Mouse (Mus musculus) cortical plate, adult 2 months (tissue): ENCODE results near the gene Tmem25. TPM values are rescaled to one million over a fixed set of nuclear protein-coding genes. Genes with fewer than 3 reads are reported as not detected.
A peak's percentile ranks its signal among the peaks of the same experiment; 100 is the strongest.
"Not testable (repeated sequence)": the region's sequence is repeated elsewhere in the genome, so short reads cannot be mapped to it uniquely, and the experiment has no call there.

Source experiments
- H3K27ac ChIP-seq: fragments of 200-500 bp; 2 replicates; pipeline ENCODE4 v1.5.1; 2012; ENCODE audit warnings: low read length, control low read depth, inconsistent platforms; ENCODE audit not compliant: insufficient read depth
- H3K4me1 ChIP-seq: fragments of 200-500 bp; 2 replicates; pipeline ENCODE4 v1.6.1; 2011; ENCODE audit warnings: low read length; ENCODE audit not compliant: control insufficient read depth, insufficient read depth
- H3K4me3 ChIP-seq: fragments of 200-500 bp; 2 replicates; pipeline ENCODE4 v1.5.1; 2011; ENCODE audit warnings: mild to moderate bottlenecking, low read length, control low read depth; ENCODE audit not compliant: insufficient read depth
- CTCF ChIP-seq: fragments of 200-500 bp; IDR thresholded peaks from 2 replicates; pipeline ENCODE4 v1.5.1; 2011; ENCODE audit warnings: mild to moderate bottlenecking, control low read depth, low read length; ENCODE audit not compliant: insufficient read depth; ENCODE audit errors: extremely low read depth
- POLR2A ChIP-seq: fragments of 200-500 bp; IDR thresholded peaks from 2 replicates; pipeline ENCODE4 v1.6.1; 2011; ENCODE audit warnings: mild to moderate bottlenecking, low read length, control low read depth; ENCODE audit not compliant: insufficient read depth; ENCODE audit errors: extremely low read depth
- polyA plus RNA-seq: library from polyadenylated mRNA; depleted of rRNA; stranded (reverse); fragments of >200 nt; gene quantifications from 2 replicates; pipeline ENCODE4 v1.2.3, GENCODE M21; 2012

Gene Tmem25
- polyA plus RNA-seq, 1 experiment, result 111 TPM

DNA sequence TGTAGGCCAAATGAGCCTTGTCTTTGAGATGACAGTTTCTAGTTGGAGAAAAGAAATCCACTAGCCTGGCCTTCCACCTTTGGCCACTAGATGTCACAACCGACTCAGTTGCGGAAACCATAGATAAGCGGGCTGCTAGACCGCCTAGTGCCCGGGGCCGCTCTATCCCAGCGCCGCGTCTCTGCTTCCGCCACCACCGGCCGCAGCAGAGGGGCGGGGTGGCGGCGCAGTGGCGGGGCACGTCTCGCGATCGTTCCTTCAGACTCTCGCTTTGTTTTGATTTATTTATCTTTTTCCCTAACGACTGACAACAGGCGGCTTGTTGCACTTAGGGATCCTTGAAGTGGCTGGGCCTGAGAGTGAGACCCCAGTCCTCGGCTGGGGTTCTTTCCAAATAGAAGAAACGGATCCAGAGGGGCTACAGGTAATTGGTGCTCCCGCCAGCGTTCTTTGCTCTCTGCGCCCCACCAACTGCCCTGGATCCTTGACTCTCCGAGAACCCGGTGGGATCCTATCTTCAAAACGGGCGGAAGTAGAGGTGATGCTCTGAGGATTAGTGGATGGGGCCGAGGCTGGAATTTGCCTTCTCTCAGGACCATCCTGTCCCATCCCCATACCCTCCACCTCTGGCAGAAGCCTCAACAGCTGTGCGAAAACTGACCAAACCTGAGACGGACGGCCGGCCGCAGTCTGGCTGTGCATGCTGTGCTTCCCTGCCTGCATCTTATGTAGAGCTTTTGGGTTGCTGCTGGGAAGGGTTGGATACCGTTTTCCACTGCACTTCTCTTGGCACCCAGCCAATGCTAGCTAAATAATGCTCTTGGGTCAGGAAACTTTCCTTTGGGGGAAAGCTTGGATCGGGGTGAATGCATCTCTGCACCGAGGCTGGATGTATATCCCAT is 26.1 kb downstream of the Tmem25 start:
- TF ChIP-seq POLR2A (peak; percentile 53; the same call in 1 of the 2 replicates), CTCF (peak; percentile 71)
- H3K4me3 ChIP-seq, result peak overlapping the region; percentile 86
- H3K27ac ChIP-seq, result peak overlapping the region; percentile 20
- H3K4me1 ChIP-seq, result no peaks in the 10 kb centered on the region; the same call in 1 of the 2 replicates

DNA sequence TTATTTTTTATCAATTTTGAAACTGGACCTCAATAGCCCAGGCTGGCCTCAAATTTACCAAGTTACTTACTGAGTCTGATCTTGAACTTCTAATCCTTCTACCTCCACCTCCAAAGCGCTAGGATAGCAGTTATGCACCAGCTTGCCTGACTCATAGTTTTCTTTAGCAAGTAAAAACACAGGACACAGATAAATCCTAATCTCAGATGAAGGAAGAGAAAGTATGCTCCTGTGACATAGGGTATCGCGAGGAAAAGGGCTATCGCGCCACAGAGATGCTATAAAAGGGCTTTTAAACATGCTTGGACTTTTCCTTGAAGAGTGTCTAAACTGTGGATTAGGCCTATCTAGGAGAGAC is 26.7 kb downstream of the Tmem25 start:
- Histone ChIP-seq H3K4me3 (peak overlapping the region; percentile 86; the same call in 1 of the 2 replicates), H3K4me1 (no peaks in the 10 kb centered on the region; the same call in 1 of the 2 replicates), H3K27ac (no peak overlapping the region)
- no peak for TF ChIP-seq CTCF
- TF ChIP-seq POLR2A, result no peak

DNA sequence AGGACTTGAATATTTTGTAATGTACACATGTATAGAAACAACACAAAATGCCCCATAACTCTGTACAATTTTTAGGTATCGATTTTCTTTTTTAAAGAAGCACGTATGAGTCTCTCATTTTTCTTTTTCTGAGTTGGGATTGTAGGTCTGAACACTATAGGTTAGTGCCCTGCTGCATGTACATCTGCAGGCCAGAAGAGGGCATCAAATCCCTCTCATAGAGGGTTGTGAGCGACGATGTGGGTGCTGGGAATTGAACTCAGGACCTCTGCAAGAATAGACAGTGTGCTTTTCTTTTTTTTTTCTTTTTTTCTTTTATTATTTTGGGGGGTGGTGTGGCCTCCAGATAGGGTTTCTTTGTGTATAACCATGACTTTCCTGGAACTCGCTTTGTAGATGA is 27.7 kb downstream of the Tmem25 start:
- Histone ChIP-seq H3K27ac (no peak overlapping the region), H3K4me3 (no peak overlapping the region), H3K4me1 (no peaks in the 10 kb centered on the region; the same call in 1 of the 2 replicates)
- no peak for TF ChIP-seq CTCF
- no peak for TF ChIP-seq POLR2A

DNA sequence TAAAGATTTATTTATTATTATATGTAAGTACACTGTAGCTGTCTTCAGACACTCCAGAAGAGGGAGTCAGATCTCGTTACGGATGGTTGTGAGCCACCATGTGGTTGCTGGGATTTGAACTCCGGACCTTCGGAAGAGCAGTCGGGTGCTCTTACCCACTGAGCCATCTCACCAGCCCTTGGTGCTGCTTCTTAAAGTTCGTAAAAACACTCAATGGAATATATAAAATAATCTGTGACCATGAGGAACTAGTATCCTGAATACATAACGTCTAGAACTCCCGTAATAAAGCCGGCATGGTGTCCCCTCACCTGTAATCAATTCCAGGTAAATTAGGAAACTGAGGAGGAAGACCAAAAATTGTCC is 31.1 kb downstream of the Tmem25 start:
- not testable (repeated sequence) for H3K27ac ChIP-seq, H3K4me1 ChIP-seq
- peak overlapping the region; percentile 87; the same call in 1 of the 2 replicates for H3K4me3 ChIP-seq

DNA sequence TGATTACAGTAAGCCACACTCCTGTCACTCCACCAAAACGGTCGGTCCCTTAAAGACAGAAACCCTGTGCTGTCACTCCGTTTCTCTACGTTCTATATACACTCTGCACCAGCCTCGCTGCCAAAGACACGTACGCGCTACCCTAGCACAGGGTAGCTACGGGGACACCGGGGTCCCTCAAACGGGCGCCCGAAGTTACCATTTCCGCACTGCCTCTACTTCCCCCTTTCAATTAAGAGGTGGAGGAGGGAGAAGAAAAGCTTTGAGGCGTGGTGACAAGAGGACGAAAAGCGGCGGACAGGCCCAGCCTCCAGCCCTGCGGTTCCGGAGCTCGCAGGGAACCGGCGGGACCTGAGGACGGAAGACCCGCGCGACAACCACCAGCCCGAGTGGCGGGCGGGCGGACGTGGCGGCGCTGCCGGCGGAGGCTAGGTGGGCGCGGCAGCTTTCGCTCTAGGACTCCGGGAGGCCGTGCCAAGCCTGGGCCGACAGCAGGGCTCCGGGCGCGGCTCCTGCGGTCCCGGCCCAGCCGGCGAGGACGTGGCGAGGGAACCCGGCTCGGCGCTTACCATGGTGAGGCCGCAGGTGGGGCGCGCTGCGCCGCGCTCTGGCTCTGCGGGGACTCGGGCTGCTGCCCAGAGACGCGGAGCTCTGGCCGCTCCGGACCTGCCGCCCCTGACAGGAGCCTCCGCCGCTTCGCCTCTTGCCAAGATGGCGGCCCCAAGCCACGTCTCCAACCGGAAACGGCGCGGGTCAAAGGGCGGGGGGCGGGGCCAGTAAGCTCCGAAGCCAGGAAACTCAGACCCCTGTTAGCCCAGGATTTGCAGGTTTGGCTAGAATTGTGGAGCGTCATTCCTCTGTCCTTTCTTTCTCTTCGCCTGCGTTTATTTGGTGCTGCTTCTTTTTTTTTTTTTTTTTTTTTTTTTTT is 31.7 kb downstream of the Tmem25 start, which contains the start of the genes Arcn1 and Ift46:
Gene Arcn1, minus strand, starts transcription at position 745 of the 928 bp plus-strand sequence.
Gene Ift46, plus strand, starts transcription at position 808 of the 928 bp plus-strand sequence.
- H3K4me1 ChIP-seq, result peaks cover 1% of the 10 kb centered on the region; the same call in 1 of the 2 replicates
- H3K27ac ChIP-seq, result peak within 1 kb of the TSS; percentile 89
- TF ChIP-seq CTCF, result no peak
- peak; percentile 66 for TF ChIP-seq POLR2A
- peak within 1 kb of the TSS; percentile 87 for H3K4me3 ChIP-seq

GRCm38 (mm10) chr9:44760873-44761272 is 38.2 kb downstream of the Tmem25 start:
- H3K4me1 ChIP-seq, result peaks cover 1% of the 10 kb centered on the region; the same call in 1 of the 2 replicates
- no peak overlapping the region for H3K27ac ChIP-seq
- H3K4me3 ChIP-seq, result no peak overlapping the region
- TF ChIP-seq CTCF (no peak), POLR2A (no peak)

DNA sequence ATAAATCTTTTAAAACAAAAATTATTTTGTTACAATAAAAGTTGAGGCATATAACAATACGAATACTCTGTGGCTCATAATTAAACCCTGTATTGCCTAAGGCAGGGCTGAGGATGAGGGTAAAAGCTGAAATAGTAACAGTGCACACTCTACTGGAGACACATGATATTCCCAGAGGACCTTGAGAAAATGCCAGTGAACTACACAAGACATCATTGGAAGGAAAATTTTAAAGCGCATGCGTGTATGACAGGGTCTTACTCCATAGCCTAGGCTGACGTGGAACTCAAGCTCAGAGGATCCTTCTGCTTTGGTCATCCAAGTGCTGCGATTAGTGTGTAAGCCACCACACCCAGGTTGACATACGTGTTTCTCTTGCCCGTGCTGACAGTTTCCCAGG is 50.6 kb downstream of the Tmem25 start:
- Histone ChIP-seq H3K4me1 (0 out of 2 replicates have a peak, but pooled peaks cover 1% of the 10 kb centered on the region), H3K27ac (no peak overlapping the region), H3K4me3 (no peak overlapping the region)
- TF ChIP-seq CTCF, result peak; percentile 2; the same call in 1 of the 2 replicates
- no peak for TF ChIP-seq POLR2A

DNA sequence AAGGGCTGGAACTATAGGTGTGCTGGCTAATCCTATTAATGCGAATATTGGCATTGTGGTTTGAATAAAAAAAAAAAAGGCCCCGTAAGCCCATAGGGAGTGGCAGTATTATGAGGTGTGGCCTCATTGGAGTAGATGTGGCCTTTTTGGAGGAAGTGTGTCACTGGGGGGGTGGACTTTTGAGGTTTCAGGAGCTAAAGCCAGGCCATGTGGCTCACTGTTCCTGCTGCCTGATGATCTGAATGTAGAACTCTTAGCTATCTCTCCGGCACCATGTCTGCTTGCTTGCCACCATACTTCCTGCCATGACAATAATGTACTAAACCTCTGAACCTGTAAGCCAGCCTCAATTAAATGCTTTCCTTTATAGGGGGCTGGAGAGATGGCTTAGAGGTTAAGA is 51.8 kb downstream of the Tmem25 start:
- no peak overlapping the region for H3K27ac ChIP-seq
- 0 out of 2 replicates have a peak, but pooled peaks cover 1% of the 10 kb centered on the region for H3K4me1 ChIP-seq
- no peak for TF ChIP-seq POLR2A
- no peak for TF ChIP-seq CTCF
- no peak overlapping the region for H3K4me3 ChIP-seq

DNA sequence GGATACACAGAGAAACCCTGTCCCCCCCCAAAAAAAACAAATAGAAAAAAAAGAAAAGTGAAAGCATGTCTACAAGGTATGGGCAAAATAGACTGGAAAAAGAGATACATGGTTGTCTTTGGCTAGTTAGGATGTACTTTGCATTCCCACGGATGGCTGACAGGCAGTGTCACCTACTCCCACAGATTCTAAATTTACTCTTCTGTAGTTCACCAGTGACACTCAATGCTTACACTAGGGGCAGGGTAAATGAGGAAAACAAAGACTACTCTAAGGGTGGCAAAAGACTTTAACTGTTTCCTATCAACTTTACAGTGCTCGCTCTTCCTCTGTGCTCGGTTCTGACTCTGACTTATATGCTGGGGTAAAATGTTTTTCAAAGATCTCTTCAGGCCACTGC is 52.4 kb downstream of the Tmem25 start:
- Histone ChIP-seq H3K27ac (no peak overlapping the region), H3K4me3 (no peak overlapping the region)
- no peak for TF ChIP-seq POLR2A
- TF ChIP-seq CTCF, result no peak

More for the DNA sequence above, 52.4 kb downstream of the Tmem25 start:
- H3K4me1 ChIP-seq, result 0 out of 2 replicates have a peak, but pooled peaks cover 1% of the 10 kb centered on the region
